Mouse (Mus musculus): Measurements from ENCODE around the gene Efemp2. TPM values are rescaled to one million over a fixed set of nuclear protein-coding genes. Genes with fewer than 3 reads are reported as not detected.

Efemp2 gene
- total RNA-seq, 2 experiments from 2014 or later: 16.8 to 17.2 TPM

DNA sequence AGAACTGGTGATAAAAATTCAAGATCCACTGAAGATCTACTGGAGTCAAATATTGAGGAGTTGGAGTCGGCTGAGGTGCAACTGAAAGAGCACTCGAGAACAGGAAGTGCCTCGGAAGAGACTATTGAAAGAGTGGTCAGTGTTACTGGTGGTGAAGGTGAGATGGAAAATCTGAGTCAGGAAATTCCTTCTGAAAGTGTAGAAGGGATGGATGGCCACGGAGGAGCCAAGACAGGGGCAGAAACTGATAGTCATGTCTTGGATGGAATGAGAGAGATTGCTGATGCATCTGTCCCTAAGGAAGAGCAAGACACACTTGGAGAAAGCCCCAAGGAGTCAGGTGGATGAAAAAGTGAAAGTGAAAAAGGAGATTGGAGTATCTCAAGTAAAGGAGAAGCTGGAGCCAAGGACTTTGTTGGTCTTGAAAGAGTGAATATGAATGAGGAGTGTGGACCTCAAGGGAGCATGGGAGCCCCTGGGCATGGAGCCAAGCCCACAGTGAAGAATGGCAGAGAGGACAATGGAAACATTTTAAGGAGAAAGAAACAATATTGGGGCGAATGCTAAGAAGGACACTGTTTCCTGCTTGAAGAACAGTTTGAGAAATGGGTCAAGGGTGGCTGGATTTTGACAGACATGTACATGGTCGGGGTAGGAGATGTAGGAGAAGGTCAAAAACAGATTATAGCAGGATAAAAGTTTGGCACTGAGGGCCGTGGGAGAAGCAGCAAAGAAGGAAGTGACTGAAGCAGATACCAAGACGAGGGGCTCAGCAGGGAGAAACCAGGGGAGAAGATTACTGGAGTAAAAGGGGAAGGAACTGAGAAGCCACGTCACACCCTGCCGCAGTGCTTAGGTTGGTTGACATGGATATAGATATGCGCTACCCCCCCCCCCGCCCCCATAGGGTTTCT, 38.6 kb downstream of the Efemp2 start:
- Histone ChIP-seq H3K27ac (no peak overlapping the region), H3K4me3 (no peak overlapping the region)
- intact Hi-C loops (cut with DNase I): no loop called here
- no peak for TF ChIP-seq CTCF (IDR thresholded peaks at IDR 0.05)
- DNase-seq (ENCODE audit: extremely low spot score in 1 of 2, low spot score in 2 of 2): no peak

DNA sequence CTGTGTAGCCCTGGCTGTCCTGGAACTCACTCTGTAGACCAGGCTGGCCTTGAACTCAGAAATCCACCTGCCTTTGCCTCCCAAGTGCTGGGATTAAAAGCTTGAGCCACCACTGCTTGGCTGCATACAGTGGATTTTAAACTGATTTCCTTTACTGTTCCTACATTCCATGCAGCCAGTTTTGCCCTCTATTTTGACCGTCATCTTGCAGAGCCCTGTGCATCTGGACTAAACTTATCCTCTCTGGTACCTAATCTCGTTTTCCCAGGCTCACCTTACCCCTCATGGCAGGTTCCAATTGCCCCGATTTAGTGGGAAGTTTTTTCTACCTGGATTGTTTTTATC, 39.2 kb downstream of the Efemp2 start:
- H3K27ac ChIP-seq: no peak overlapping the region
- DNase-seq (ENCODE audit: extremely low spot score in 1 of 2, low spot score in 2 of 2): no peak
- no peak overlapping the region for H3K4me3 ChIP-seq
- TF ChIP-seq CTCF (IDR thresholded peaks at IDR 0.05): no peak
- intact Hi-C loops (cut with DNase I): no loop called here

DNA sequence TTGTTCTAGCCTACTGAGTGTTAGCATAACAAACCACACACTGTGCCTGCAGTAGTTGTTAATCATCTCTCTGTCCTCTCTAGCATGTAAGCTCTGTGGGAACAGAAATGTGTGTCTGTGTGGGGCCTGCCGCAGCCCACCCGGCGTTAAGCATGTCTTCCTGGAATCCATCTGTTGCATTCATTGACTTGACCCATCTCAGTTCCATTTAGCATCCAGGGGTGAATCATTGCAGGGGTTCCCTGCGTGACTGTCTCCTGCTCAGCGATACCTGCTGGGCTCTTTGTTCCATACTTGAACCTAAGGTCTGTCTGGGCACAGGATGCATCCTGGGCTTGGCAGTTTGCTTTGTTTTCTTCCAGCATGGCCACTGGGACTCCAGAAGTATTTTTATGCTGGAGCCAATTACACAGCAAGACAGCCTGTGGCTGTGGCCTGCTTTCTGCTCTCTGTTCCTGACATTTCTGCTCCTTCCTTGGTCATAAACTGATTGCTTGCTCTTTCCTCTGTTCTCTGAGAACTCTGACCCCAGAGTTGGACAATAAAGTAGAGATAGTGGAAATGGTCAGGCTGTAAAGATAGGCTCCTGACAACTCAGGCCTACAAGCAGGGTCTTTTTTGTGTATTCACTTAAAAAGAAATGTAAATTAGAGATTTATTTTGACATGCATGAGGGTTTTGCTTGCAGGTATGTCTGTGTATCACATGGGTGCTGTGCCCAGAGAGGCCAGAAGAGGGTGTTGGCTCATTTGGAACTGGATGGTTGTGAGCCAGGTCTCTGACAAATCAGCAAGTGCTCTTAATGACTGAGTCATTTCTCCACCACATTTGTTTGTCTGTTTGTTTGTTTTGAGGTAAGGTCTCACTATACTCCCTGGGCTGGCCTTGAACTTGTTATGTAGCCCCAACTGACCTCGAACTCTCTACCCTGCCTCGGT, 42.4 kb downstream of the Efemp2 start:
- Histone ChIP-seq H3K27ac (no peak overlapping the region; the same call in 1 of the 2 replicates), H3K4me3 (no peak overlapping the region)
- intact Hi-C loops (cut with DNase I): no loop called here
- no peak for DNase-seq (ENCODE audit: extremely low spot score in 1 of 2, low spot score in 2 of 2)
- no peak; the same call in 1 of the 2 replicates for TF ChIP-seq CTCF (IDR thresholded peaks at IDR 0.05)

DNA sequence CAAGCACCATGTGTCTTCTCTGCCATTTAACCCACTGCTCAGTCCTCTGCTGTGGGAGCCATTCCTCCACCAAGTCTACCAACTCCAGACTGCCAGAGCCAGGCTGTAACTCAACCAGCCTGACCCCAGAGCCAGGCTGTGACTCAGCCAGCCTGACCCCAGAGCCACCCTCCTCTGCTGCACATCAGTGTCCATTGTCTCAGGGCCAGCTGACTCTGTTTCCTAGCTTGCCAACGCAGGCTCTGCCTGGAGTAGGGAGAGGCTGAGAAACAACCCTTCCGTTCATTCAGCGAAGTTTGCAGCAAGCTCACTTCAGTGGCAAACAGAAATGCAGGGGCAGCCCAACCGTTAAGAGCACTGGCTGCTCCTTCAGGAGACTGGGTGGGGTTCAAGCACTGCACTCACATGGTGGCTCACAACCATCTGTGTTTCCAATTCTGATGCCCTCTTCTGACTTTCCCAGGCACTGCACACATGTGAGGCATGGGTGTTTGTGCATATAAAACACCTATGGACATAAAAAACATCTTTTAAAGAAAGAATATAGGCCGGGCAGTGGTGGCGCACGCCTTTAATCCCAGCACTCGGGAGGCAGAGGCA, 43.3 kb downstream of the Efemp2 start:
- Histone ChIP-seq H3K27ac (no peak overlapping the region; the same call in 1 of the 2 replicates), H3K4me3 (no peak overlapping the region)
- intact Hi-C loops (cut with DNase I): no loop called here
- DNase-seq (ENCODE audit: extremely low spot score in 1 of 2, low spot score in 2 of 2): no peak
- TF ChIP-seq CTCF (IDR thresholded peaks at IDR 0.05): no peak; the same call in 1 of the 2 replicates

DNA sequence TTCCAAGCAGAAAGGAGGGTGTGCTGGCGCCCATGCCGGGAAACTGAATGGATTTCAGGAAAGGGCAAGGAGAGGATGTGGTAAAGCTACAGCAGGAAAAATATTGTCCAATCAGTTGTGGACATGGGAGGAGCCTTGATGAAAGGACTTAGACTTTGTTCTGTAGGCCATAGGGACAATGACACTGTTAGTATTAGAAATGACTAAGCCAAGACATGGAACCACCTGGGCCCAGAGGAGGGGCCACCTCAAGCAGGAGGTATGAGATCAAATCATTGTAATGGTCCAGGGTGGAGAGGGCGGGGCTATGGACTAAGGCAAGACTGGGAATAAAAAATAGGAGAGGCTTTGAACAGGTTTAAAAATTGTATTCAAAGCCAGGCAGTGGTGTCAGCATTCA, 45.0 kb downstream of the Efemp2 start:
- no peak overlapping the region for H3K27ac ChIP-seq
- intact Hi-C loops (cut with DNase I): no loop called here
- no peak overlapping the region for H3K4me3 ChIP-seq
- no peak for TF ChIP-seq CTCF (IDR thresholded peaks at IDR 0.05)
- DNase-seq (ENCODE audit: extremely low spot score in 1 of 2, low spot score in 2 of 2): no peak

DNA sequence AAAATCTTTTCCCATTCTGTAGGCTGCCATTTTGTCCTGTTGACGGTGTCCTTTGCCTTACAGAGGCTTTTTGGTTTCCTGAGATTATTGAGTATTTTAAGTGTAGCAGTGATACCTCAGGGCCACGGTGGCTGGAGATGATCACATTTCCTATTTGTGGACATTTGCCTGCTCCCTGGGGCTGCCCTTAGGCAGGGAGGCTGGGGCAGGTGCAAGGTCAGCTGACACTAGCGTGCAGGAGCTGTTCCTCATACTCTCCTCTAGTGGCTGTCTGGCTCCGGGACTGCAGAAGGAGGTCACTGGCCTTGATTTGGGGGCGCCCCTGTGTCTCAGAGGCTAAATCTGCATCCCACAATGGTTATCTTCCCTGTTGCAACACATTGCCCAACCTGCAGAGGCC, 51.5 kb downstream of the Efemp2 start:
- H3K27ac ChIP-seq: no peak overlapping the region
- no peak overlapping the region for H3K4me3 ChIP-seq
- no peak for DNase-seq (ENCODE audit: extremely low spot score in 1 of 2, low spot score in 2 of 2)
- TF ChIP-seq CTCF (IDR thresholded peaks at IDR 0.05): no peak
- intact Hi-C loops (cut with DNase I): no loop called here

DNA sequence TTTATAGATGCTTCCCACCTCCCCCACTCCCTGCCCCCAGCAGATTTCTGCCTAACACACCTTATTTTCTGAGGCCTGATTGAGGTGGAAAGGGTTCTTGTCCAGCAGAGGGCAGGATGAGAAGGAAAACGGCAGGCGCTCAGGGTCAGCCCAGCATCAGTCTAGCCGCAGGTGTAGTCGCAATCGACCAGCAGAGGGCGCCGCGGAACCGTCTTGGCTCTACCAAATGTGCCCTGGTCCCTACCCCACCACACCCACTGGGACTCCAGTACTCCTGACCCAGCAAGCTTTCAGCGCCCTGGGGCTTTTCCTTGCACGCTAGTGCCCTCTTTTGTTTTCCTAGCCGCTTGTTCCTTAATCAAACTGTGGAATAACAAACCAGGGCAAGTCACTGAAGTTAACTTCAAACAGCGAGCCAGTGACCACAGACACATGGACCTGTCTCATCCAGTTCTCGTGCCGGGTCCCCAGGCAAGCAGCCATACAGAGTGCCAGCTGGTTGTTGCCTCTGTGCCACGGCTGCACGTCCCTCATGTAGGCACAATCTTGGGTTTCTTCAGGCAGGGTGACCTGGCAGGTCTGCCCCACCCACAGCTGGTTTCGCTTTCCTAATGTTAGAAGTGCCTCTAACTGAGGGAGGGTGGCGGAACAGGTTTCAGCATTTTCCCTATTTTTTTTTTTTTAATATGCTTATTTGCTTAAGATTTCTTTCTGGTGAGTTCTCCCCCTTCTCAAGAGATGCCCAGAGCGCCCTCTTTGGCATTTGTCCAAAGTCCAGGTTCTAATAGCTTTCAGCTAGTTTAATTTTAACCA, 55.8 kb downstream of the Efemp2 start:
- no peak overlapping the region for H3K27ac ChIP-seq
- peak; percentile 88 to 95 for DNase-seq (ENCODE audit: extremely low spot score in 1 of 2, low spot score in 2 of 2)
- peak; percentile 94 for TF ChIP-seq CTCF (IDR thresholded peaks at IDR 0.05)
- intact Hi-C loops (cut with DNase I): loop anchor here (1.0 kb wide), 1 partner anchor 38 kb away; no protein-coding TSS in a partner anchor
- peak overlapping the region; percentile 34 for H3K4me3 ChIP-seq

DNA sequence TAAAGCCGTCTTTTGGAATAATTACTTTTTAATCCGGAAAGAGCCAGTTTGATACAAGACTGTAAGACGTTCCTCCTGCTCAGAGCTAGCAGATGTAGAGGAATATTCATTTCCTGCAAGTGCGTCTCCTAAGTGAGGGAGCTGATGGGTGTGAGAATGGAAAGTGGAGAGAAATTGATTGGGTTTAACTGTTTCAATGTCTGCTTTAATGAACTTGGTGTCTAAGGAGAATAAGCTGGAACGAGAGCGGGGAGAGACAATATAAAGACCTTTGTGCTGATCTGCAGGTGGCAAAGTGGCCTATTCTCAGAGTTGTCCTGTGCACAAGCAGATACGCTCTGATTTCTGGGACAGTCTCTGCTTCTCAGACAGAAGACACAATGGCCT, 56.4 kb downstream of the Efemp2 start:
- intact Hi-C loops (cut with DNase I): no loop called here
- no peak for DNase-seq (ENCODE audit: extremely low spot score in 1 of 2, low spot score in 2 of 2)
- H3K4me3 ChIP-seq: no peak overlapping the region; the same call in 1 of the 2 replicates
- TF ChIP-seq CTCF (IDR thresholded peaks at IDR 0.05): no peak
- no peak overlapping the region for H3K27ac ChIP-seq

Other genes with a start within 250 kb of the Efemp2 start
- 10 to 100 TPM; 57.5 to 61.2 TPM for gene Pacs1, start 200.8 kb upstream of the Efemp2 start, total RNA-seq (2021)
- gene Sf3b2, start 178.5 kb upstream of the Efemp2 start, total RNA-seq (2021): 100 to 1,000 TPM; 194 to 201 TPM
- gene Gal3st3, start 175.6 kb upstream of the Efemp2 start, total RNA-seq (2021): 10 to 100 TPM; 78.0 to 80.9 TPM
- not detected for gene Catsper1, start 138.2 kb upstream of the Efemp2 start, total RNA-seq (2021)
- gene Cst6, start 124.4 kb upstream of the Efemp2 start, total RNA-seq (2021): 10 to 100 TPM; 25.7 to 27.4 TPM
- gene Eif1ad, start 107.2 kb upstream of the Efemp2 start, total RNA-seq (2021): 10 to 100 TPM; 23.4 to 25.5 TPM
- 10 to 100 TPM; 75.5 to 82.2 TPM for gene Banf1, start 106.8 kb upstream of the Efemp2 start, total RNA-seq (2021)
- gene Sart1, start 85.3 kb upstream of the Efemp2 start, total RNA-seq (2021): 100 to 1,000 TPM in 1 of 2 experiments, 10 to 100 TPM in 1; 94.2 to 100 TPM
- gene Tsga10ip, start 71.4 kb upstream of the Efemp2 start, total RNA-seq (2021): not detected
- gene Drap1, start 49.0 kb upstream of the Efemp2 start, total RNA-seq (2021): 100 to 1,000 TPM; 248 to 267 TPM
- 10 to 100 TPM; 68.0 to 74.1 TPM for gene AI837181, start 48.8 kb upstream of the Efemp2 start, total RNA-seq (2021)
- gene Fosl1, start 26.4 kb upstream of the Efemp2 start, total RNA-seq (2021): under 1 TPM in 1 of 2 experiments, not detected in 1; 0.65 TPM
- gene Ccdc85b, start 16.1 kb upstream of the Efemp2 start, total RNA-seq (2021): 10 to 100 TPM; 29.5 to 30.6 TPM
- gene Fibp, start 13.3 kb upstream of the Efemp2 start, total RNA-seq (2021): 10 to 100 TPM; 88.9 to 92.1 TPM
- gene Ctsw, start 5.4 kb upstream of the Efemp2 start, total RNA-seq (2021): under 1 TPM; 0.36 to 0.47 TPM
- gene Mus81, start 14.4 kb downstream of the Efemp2 start, total RNA-seq (2021): 10 to 100 TPM; 33.3 to 33.4 TPM
- gene Cfl1, start 16.5 kb downstream of the Efemp2 start, total RNA-seq (2021): 1,000 to 10,000 TPM; 1,296 to 1,301 TPM
- 1 to 10 TPM; 8.0 to 9.2 TPM for gene 1700020D05Rik, start 29.8 kb downstream of the Efemp2 start, total RNA-seq (2021)
- gene Snx32, start 36.6 kb downstream of the Efemp2 start, total RNA-seq (2021): 10 to 100 TPM; 81.5 to 89.0 TPM
- gene Ovol1, start 86.7 kb downstream of the Efemp2 start, total RNA-seq (2021): not detected
- gene Ap5b1, start 94.1 kb downstream of the Efemp2 start, total RNA-seq (2021): 1 to 10 TPM; 5.4 to 6.0 TPM
- gene Rnaseh2c, start 127.9 kb downstream of the Efemp2 start, total RNA-seq (2021): 10 to 100 TPM; 77.7 to 82.4 TPM
- gene Kat5, start 136.3 kb downstream of the Efemp2 start, total RNA-seq (2021): 10 to 100 TPM; 94.3 to 99.2 TPM
- 10 to 100 TPM; 23.4 to 25.4 TPM for gene Rela, start 163.5 kb downstream of the Efemp2 start, total RNA-seq (2021)
- gene Sipa1, start 189.8 kb downstream of the Efemp2 start, total RNA-seq (2021): 10 to 100 TPM; 18.2 to 19.0 TPM
- gene Map3k11, start 214.8 kb downstream of the Efemp2 start, total RNA-seq (2021): 10 to 100 TPM; 16.2 to 17.0 TPM
- 10 to 100 TPM; 77.5 to 80.0 TPM for gene Pcnx3, start 215.0 kb downstream of the Efemp2 start, total RNA-seq (2021)
- gene Kcnk7, start 230.4 kb downstream of the Efemp2 start, total RNA-seq (2021): not detected